ENCODE assay signal across 31 mouse cellular contexts in genomic region chr11:88670925-88671324, GRCm38 (mm10). TPM values are rescaled to one million over a fixed set of nuclear protein-coding genes. Genes with fewer than 3 reads are reported as not detected.
DNase-seq lines count a peak whose midpoint lies in the region; ATAC-seq and TF ChIP-seq lines count a peak whose summit lies in the region.
"Had no signal": no experiment of that assay in that cellular context is flagged by ENCODE, and none has a peak within 500 bp of the region (broad histone marks: within the 10 kb centered on the region; RNA-seq: fewer than 3 reads in every experiment).

No protein-coding gene starts in this region.

- no peak overlapping the region for H3K9ac ChIP-seq in hindbrain, postnatal 0 days (replicated peaks; ENCODE audit: low read length)
- H3K9ac ChIP-seq: intestine, embryonic 15.5 days; liver, embryonic 13.5 days had no signal

- H3K4me3 ChIP-seq in layer of hippocampus, adult 2 months = no peak overlapping the region
- peak overlapping the region; percentile 23 for H3K4me3 ChIP-seq in E14TG2a.4 (replicated peaks; ENCODE audit: low read length)
- no peak overlapping the region for H3K4me3 ChIP-seq in hindbrain, postnatal 0 days (ENCODE audit: low read length)
- H3K4me3 ChIP-seq: erythroblast, embryonic 14.5 days; gastrocnemius, adult 2 months; intestine, embryonic 15.5 days; left cerebral cortex, adult 2 months; liver, embryonic 13.5 days; megakaryocyte, embryonic 14.5 days had no signal

- ATAC-seq in hindbrain, postnatal 0 days = no peak
- ATAC-seq: activated CD4-positive, CD25-positive, alpha-beta regulatory T cell, adult 4 months; CD4-positive, CD25-positive, alpha-beta regulatory T cell, adult 4 months; forebrain, embryonic 16.5 days; intestine, embryonic 15.5 days; lung, postnatal 0 days; Patski had no signal

- 0 out of 2 replicates have a peak overlapping the region, but pooled peaks have one; percentile 14 for H3K27ac ChIP-seq in layer of hippocampus, adult 2 months
- H3K27ac ChIP-seq in hindbrain, postnatal 0 days = peak overlapping the region; percentile 41; the same call in 1 of the 2 replicates
- H3K27ac ChIP-seq: gastrocnemius, adult 2 months; intestine, embryonic 15.5 days; left cerebral cortex, adult 2 months; liver, embryonic 13.5 days had no signal

- peaks cover 68% of the 10 kb centered on the region for H3K36me3 ChIP-seq in E14TG2a.4 (ENCODE audit: insufficient read depth, low read length)
- peaks cover 9% of the 10 kb centered on the region for H3K36me3 ChIP-seq in hindbrain, postnatal 0 days (ENCODE audit: insufficient read depth, low read length)

- H3K4me2 ChIP-seq in hindbrain, postnatal 0 days (ENCODE audit: low read depth, low read length) = no peak overlapping the region
- H3K4me2 ChIP-seq: heart, embryonic 11.5 days; intestine, embryonic 15.5 days; liver, embryonic 13.5 days had no signal

- H3K4me1 ChIP-seq in E14TG2a.4 (replicated peaks; ENCODE audit: low read depth, low read length) = peaks cover 90% of the 10 kb centered on the region
- H3K4me1 ChIP-seq in hindbrain, postnatal 0 days (ENCODE audit: insufficient read depth, low read length) = peaks cover 15% of the 10 kb centered on the region; the same call in 1 of the 2 replicates

- 52% methylated on average over 5 of the region's 5 CpGs for WGBS in hindbrain, postnatal 0 days

- DNase-seq in layer of hippocampus, adult 2 months (ENCODE audit: low spot score in 2 of 2) = no peak
- DNase-seq in layer of hippocampus, adult 9-10 months (ENCODE audit: low spot score) = no peak
- DNase-seq in ES-CJ7 (ENCODE audit: low read depth, low spot score) = peak; percentile 93
- no peak for DNase-seq in hindbrain, postnatal 0 days (ENCODE audit: low spot score)
- no peak for DNase-seq in kidney, adult 8-10 months
- no peak for DNase-seq in adrenal gland, postnatal 14 days
- DNase-seq: adrenal gland, adult 2 months; cerebellum, adult 2 months; cerebellum, postnatal 14 days; gastrocnemius, adult 2 months; gastrocnemius, postnatal 36 days; heart, adult 18-20 months; kidney, adult 9 months; kidney, postnatal 10 days; liver, embryonic 13.5 days; lung, adult 18-20 months; lung, postnatal 4 days; right cerebral cortex, adult 18-20 months; spleen, adult 18-20 months; thymus, postnatal 14 days had no signal

- H3K9me3 ChIP-seq in E14TG2a.4 (ENCODE audit: low read length) = no peaks in the 10 kb centered on the region
- H3K9me3 ChIP-seq in hindbrain, postnatal 0 days (ENCODE audit: low read length) = no peaks in the 10 kb centered on the region
- H3K9me3 ChIP-seq: intestine, embryonic 15.5 days; liver, embryonic 13.5 days had no signal

- H3K27me3 ChIP-seq in E14TG2a.4 (ENCODE audit: insufficient read depth, low read length) = no peaks in the 10 kb centered on the region
- H3K27me3 ChIP-seq in hindbrain, postnatal 0 days (ENCODE audit: insufficient read depth, low read length) = no peaks in the 10 kb centered on the region
- H3K27me3 ChIP-seq: intestine, embryonic 15.5 days; liver, embryonic 13.5 days; megakaryocyte, embryonic 14.5 days; Patski had no signal

- TF ChIP-seq CTCF in layer of hippocampus, adult 2 months (conservative IDR thresholded peaks at IDR 0.05) = no peak
- no peak for TF ChIP-seq CTCF in E14TG2a.4 (conservative IDR thresholded peaks at IDR 0.05; ENCODE audit: low read length)
- no peak for TF ChIP-seq CTCF in hindbrain, postnatal 0 days (IDR thresholded peaks at IDR 0.05; ENCODE audit: low read depth)

RNA-seq across cellular contexts. Expression of gene Msi2, which starts 47.4 kb away (rescaled TPM):
- 100 to 1,000 TPM; 103 to 114 TPM for total RNA-seq in layer of hippocampus, adult 2 months (2021)
- total RNA-seq in hindbrain, postnatal 0 days (2014; rRNA removed) = 165 and 170 TPM in 2 replicates
- 33.0 and 36.8 TPM in 2 replicates for polyA plus RNA-seq in hindbrain, postnatal 0 days (2015; fragmentation: Nextera tagmentation; extraction: Ambion mirVana)
- 181 and 193 TPM in 2 replicates for total RNA-seq in adrenal gland, postnatal 14 days (2021)
